Mouse (Mus musculus) CD4-positive, CD25-positive, alpha-beta regulatory T cell, adult 2 months (primary cell): ENCODE data around the gene Vsig1.

Experiments
- DNase-seq: peaks from one replicate; pipeline ENCODE4 v3.0.0-alpha.2; 2012; ENCODE audit warnings: low read depth, low spot score

Vsig1 gene

GRCm38 (mm10) chrX:140907360-140907759, at the start of gene Vsig1:
TSS of gene Vsig1 (plus strand) at chrX:140907608.
- no peak for DNase-seq

- DNase-seq, result no peak
Measured at GRCm38 (mm10) chrX:140862760-140863159, 44.6 kb upstream of the Vsig1 start.

GRCm38 (mm10) chrX:140863431-140863830, 44.0 kb upstream of the Vsig1 start:
- no peak for DNase-seq

- no peak for DNase-seq
Measured at GRCm38 (mm10) chrX:140887193-140887592, 20.2 kb upstream of the Vsig1 start.

GRCm38 (mm10) chrX:140891796-140892195, 15.6 kb upstream of the Vsig1 start:
- no peak for DNase-seq

GRCm38 (mm10) chrX:140903487-140903886, 3.9 kb upstream of the Vsig1 start:
- no peak for DNase-seq

- DNase-seq, result no peak
Measured at GRCm38 (mm10) chrX:140921321-140921720, 13.9 kb downstream of the Vsig1 start.

GRCm38 (mm10) chrX:140932066-140932465, 24.7 kb downstream of the Vsig1 start:
- DNase-seq, result no peak

- no peak for DNase-seq
Measured at GRCm38 (mm10) chrX:140933263-140933662, 25.9 kb downstream of the Vsig1 start.

- DNase-seq, result no peak
Measured at GRCm38 (mm10) chrX:140936271-140936670, 28.9 kb downstream of the Vsig1 start.

- no peak for DNase-seq
Measured at GRCm38 (mm10) chrX:140953618-140954017, 46.2 kb downstream of the Vsig1 start.

- peak; percentile 94 for DNase-seq
Measured at GRCm38 (mm10) chrX:140956272-140956940, 49.0 kb downstream of the Vsig1 start, which contains the start of the genes Psmd10 and Atg4a. TSS of gene Psmd10 (minus strand) at chrX:140956728. TSS of gene Atg4a (plus strand) at chrX:140956907.

- DNase-seq, result no peak
Measured at GRCm38 (mm10) chrX:140956959-140957358, 49.6 kb downstream of the Vsig1 start.

- no peak for DNase-seq
Measured at GRCm38 (mm10) chrX:140978943-140979342, 71.5 kb downstream of the Vsig1 start.

- peak; percentile 20 for DNase-seq
Measured at GRCm38 (mm10) chrX:140979546-140979945, 72.1 kb downstream of the Vsig1 start.

- no peak for DNase-seq
Measured at GRCm38 (mm10) chrX:140980163-140980562, 72.8 kb downstream of the Vsig1 start.

- no peak for DNase-seq
Measured at GRCm38 (mm10) chrX:140983206-140983960, 76.0 kb downstream of the Vsig1 start.

GRCm38 (mm10) chrX:140984795-140985194, 77.4 kb downstream of the Vsig1 start:
- DNase-seq, result no peak

GRCm38 (mm10) chrX:140985256-140985655, 77.8 kb downstream of the Vsig1 start:
- no peak for DNase-seq
